Mouse (Mus musculus) ES-E14 (cell line): ENCODE results near the gene Fam71a. TPM values are rescaled to one million over a fixed set of nuclear protein-coding genes. Genes with fewer than 3 reads are reported as not detected.

Experiments used
- DNase-seq: peaks from one replicate; pipeline ENCODE4 v3.0.0-alpha.2; 2013; ENCODE audit warnings: low read depth, low spot score
- H3K27ac ChIP-seq: 2 replicates; pipeline ENCODE4 v1.5.1; 2012; ENCODE audit warnings: low read depth, mild to moderate bottlenecking, low read length, moderate library complexity, mixed read lengths; ENCODE audit not compliant: poor library complexity, insufficient read depth, severe bottlenecking
- H3K36me3 ChIP-seq: 2 replicates; pipeline ENCODE4 v1.6.1; 2012; ENCODE audit warnings: mild to moderate bottlenecking, low read length, moderate library complexity, mixed read lengths; ENCODE audit not compliant: control insufficient read depth, poor library complexity, insufficient read depth, severe bottlenecking
- H3K4me1 ChIP-seq, 2 experiments: fragments of 150-350 bp in 1 of 2; sonication (generic) in 1 of 2; 2 replicates each; pipeline ENCODE4 v1.6.1; 2012; ENCODE audit warnings: low read length in 2 of 2, mild to moderate bottlenecking in 1 of 2, mixed read lengths in 1 of 2; ENCODE audit not compliant: control insufficient read depth in 2 of 2, insufficient read depth in 2 of 2, poor library complexity in 1 of 2
- H3K4me3 ChIP-seq, 2 experiments: fragments of 150-350 bp in 1 of 2; sonication (generic) in 1 of 2; 2 replicates each; pipeline ENCODE4 v1.5.1; 2012; ENCODE audit warnings: low read length in 2 of 2, low read depth in 1 of 2, mild to moderate bottlenecking in 1 of 2, mixed read lengths in 1 of 2; ENCODE audit not compliant: insufficient read depth in 1 of 2, poor library complexity in 1 of 2, severe bottlenecking in 1 of 2
- H3K9ac ChIP-seq: 2 replicates; pipeline ENCODE4 v1.6.1; 2012; ENCODE audit warnings: low read depth, mild to moderate bottlenecking, low read length, mixed read lengths; ENCODE audit not compliant: poor library complexity, insufficient read depth, severe bottlenecking
- H3K9me3 ChIP-seq: fragments of 150-350 bp; sonication (generic); 2 replicates; pipeline ENCODE4 v1.6.1; 2012; ENCODE audit warnings: low read depth, mild to moderate bottlenecking, low read length; ENCODE audit not compliant: control insufficient read depth, insufficient read depth
- CHD2 ChIP-seq: IDR thresholded peaks from 2 replicates; pipeline ENCODE4 v1.6.1; 2014; ENCODE audit warnings: mild to moderate bottlenecking, low read depth, low read length, inconsistent platforms
- HCFC1 ChIP-seq: IDR thresholded peaks from 2 replicates; pipeline ENCODE4 v1.6.1; 2012; ENCODE audit warnings: low read length, inconsistent platforms, borderline replicate concordance; ENCODE audit not compliant: insufficient read depth
- MAFK ChIP-seq: IDR thresholded peaks from 2 replicates; pipeline ENCODE4 v1.6.1; 2014; ENCODE audit warnings: mild to moderate bottlenecking, low read depth, low read length, inconsistent platforms; ENCODE audit not compliant: insufficient read depth
- ZC3H11A ChIP-seq: IDR thresholded peaks from 2 replicates; pipeline ENCODE4 v1.6.1; 2012; ENCODE audit warnings: low read depth, mild to moderate bottlenecking, inconsistent platforms, low read length, borderline replicate concordance
- ZNF384 ChIP-seq: IDR thresholded peaks from 2 replicates; pipeline ENCODE4 v1.6.1; 2012; ENCODE audit warnings: low read depth, low read length, inconsistent platforms
- in situ Hi-C, 2 experiments: fragments of 600-800 bp; cut with MboI; formaldehyde crosslinking; loops; one replicate each; pipeline ENCODE4 v1.15.1; 2025; ENCODE audit warnings: low sequenced_read_pairs in 2 of 2, inconsistent platforms in 1 of 2; ENCODE audit not compliant: unreplicated experiment in 2 of 2
- total RNA-seq: library from RNA; depleted of rRNA; stranded (reverse); fragments of 300-350 nt; gene quantifications from 2 replicates; pipeline ENCODE4 v1.2.3, GENCODE M21; 2012

Gene Fam71a
- total RNA-seq, 1 experiment: not detected

DNA sequence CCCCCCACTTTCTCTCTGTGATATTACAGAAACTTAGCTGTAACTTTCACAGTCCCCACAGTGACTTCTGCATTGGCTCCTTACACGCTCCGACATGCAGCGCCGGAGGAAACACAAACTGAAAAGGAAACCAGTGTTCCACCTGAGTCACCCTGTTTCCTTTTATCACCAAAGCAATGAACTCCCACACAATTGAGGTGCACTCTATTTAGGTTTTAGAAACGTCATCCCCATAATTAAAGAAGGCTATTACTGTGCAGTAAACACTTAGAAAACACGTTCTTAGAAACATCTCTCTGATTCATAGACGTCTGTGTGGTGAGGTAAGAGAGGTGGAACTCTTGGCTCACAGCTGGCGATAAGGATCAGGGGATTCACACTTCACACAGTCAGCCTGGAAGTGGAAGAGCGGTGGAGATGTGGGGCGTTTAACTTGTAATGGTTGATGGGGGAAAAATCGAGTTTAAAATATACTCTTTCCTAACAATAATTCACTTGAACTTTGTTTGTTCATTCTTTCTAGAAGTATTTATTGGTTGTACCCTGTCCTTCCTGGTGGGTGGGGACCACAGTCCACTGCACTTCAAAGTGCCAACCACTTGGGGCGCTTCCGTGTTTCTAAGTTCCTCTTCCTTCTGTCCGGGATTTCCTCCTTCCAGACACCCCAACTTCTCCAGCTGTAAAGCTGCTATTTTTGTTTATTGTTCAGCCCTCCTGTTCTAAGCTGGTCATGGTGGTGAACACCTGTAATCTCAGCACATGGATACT lies 29.2 kb upstream of the Fam71a start:
- no peak overlapping the region for H3K4me3 ChIP-seq
- H3K9ac ChIP-seq: no peak overlapping the region
- DNase-seq: no peak
- no peaks in the 10 kb centered on the region for H3K9me3 ChIP-seq
- no peaks in the 10 kb centered on the region for H3K36me3 ChIP-seq
- in situ Hi-C loops: no loop called here
- peaks cover 8 to 12% of the 10 kb centered on the region in 2 experiments; a peak in 3 of 4 replicates for H3K4me1 ChIP-seq
- TF ChIP-seq ZNF384 (no peak), MAFK (no peak), CHD2 (no peak), HCFC1 (no peak), ZC3H11A (no peak)
- no peak overlapping the region for H3K27ac ChIP-seq

DNA sequence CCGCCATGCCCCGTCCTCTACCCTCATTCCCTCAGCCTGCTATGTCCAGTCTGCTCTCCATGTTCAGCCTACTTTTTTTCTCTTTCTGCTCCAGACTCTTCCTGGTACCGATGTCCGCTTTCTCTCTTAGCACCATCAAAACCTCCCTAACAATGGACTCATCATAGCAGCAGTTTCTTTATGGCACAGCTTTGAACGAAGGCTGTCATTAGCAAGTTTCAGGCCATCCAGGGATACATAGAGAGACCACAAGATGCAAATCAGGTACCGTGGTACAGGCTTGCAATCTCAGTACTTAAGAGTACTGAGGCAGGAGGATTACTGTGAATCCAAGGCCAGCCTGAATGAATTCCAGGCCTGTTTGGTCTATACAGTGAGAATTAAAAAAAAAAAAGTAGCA lies 28.1 kb upstream of the Fam71a start:
- Histone ChIP-seq H3K27ac (no peak overlapping the region), H3K9me3 (no peaks in the 10 kb centered on the region), H3K9ac (no peak overlapping the region), H3K4me1 (peaks cover 8 to 12% of the 10 kb centered on the region in 2 experiments; a peak in 3 of 4 replicates), H3K4me3 (no peak overlapping the region), H3K36me3 (no peaks in the 10 kb centered on the region)
- in situ Hi-C loops: no loop called here
- DNase-seq: no peak
- TF ChIP-seq CHD2: no peak

DNA sequence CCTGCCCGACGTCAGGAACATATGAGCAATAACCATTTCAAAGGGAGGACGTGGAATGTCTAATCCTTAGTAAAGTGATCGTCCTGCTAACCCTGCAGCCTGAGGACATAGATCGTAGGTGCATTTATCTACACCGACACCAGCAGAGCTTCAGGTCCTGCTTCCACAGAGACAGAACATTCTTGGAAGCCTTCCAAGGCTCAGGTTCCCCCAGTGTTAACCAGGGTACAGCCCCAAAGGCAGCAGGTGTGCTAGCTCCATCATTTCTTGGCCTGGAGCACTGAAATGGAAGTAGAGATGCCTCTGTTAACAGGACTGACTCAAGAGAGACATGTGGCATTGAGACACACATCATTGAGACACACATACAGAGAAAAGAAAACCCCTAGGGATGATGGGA lies 27.6 kb upstream of the Fam71a start:
- no peak overlapping the region for H3K9ac ChIP-seq
- no peak for TF ChIP-seq ZC3H11A
- no peak for TF ChIP-seq CHD2
- TF ChIP-seq MAFK: no peak
- no peak for TF ChIP-seq ZNF384
- no peak for TF ChIP-seq HCFC1
- H3K36me3 ChIP-seq: no peaks in the 10 kb centered on the region
- no peak for DNase-seq
- in situ Hi-C loops: no loop called here
- no peaks in the 10 kb centered on the region for H3K9me3 ChIP-seq
- H3K27ac ChIP-seq: no peak overlapping the region
- no peak overlapping the region for H3K4me3 ChIP-seq
- H3K4me1 ChIP-seq: peaks cover 8 to 12% of the 10 kb centered on the region in 2 experiments; a peak in 3 of 4 replicates

DNA sequence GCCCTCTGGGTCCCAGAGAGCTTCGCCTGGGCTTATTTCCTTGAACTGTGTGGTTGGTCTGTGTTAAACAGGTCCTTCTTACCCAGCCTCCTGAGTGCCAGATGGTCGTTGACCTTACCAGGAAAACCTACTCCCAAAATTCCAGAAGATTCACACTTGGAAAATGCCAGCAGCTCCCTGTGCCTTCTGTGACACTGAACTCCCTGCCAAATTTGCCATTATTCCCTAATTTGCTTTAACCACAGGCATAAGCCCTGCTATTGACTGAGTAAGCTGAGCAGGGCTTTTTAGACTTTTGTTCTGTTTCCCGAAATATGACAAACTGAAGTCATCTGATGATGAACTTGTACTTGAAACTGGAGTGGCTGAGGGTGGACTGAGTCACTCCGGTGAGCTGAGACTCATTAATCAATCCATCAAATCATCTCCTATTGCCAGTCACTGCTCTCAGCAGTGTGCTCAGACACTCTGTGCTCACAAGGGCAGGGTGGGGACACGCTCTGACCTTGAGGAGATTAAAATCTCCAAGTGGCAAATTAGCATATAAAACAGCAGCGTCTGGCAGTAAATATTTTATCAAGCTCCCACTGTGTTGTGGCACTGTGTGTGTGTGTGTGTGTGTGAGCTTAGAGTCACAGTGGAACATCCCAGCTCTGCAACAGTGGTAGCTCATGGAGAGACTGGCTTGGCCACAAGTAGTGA lies 25.2 kb upstream of the Fam71a start:
- no peaks in the 10 kb centered on the region for H3K9me3 ChIP-seq
- in situ Hi-C loops: no loop called here
- no peak for DNase-seq
- no peak overlapping the region for H3K4me3 ChIP-seq
- no peak overlapping the region for H3K27ac ChIP-seq
- H3K9ac ChIP-seq: no peak overlapping the region
- peaks cover 12 to 23% of the 10 kb centered on the region in 2 experiments for H3K4me1 ChIP-seq
- no peak for TF ChIP-seq HCFC1
- no peak for TF ChIP-seq CHD2
- no peak for TF ChIP-seq ZC3H11A
- no peak for TF ChIP-seq ZNF384
- no peak for TF ChIP-seq MAFK
- no peaks in the 10 kb centered on the region for H3K36me3 ChIP-seq
